Mouse (Mus musculus): ENCODE data around the gene Lbx2. TPM values are rescaled to one million over a fixed set of nuclear protein-coding genes. Genes with fewer than 3 reads are reported as not detected.

Gene Lbx2
- polyA plus RNA-seq, 1 experiment from 2014 or later: 0.84 TPM

GRCm38 (mm10) chr6:83108762-83109668 is 22.8 kb downstream of the Lbx2 start, which contains the start of gene Mrpl53:
Mrpl53 (plus strand) TSS chr6:83109040.
- Histone ChIP-seq H3K9ac (peak within 1 kb of the TSS; percentile 88), H3K4me2 (peak within 1 kb of the TSS; percentile 85), H3K27me3 (ENCODE audit: insufficient read depth, low read length) (no peaks in the 10 kb centered on the region), H3K4me3 (ENCODE audit: low read depth, low read length) (peak within 1 kb of the TSS; percentile 73), H3K36me3 (ENCODE audit: insufficient read depth) (peaks cover 16% of the 10 kb centered on the region; the same call in 1 of the 2 replicates), H3K4me1 (ENCODE audit: insufficient read depth) (0 out of 2 replicates have a peak, but pooled peaks cover 6% of the 10 kb centered on the region), H3K9me3 (ENCODE audit: low read depth, low read length) (no peaks in the 10 kb centered on the region), H3K27ac (ENCODE audit: low read depth) (peak within 1 kb of the TSS; percentile 85)
- TF ChIP-seq CTCF (IDR thresholded peaks at IDR 0.05; ENCODE audit: low read depth): no peak
- peak; percentile 90 for DNase-seq
- under 1% methylated on average over 76 of the region's 76 CpGs for WGBS
- peak; percentile 89 for ATAC-seq (ENCODE audit: insufficient read depth)

GRCm38 (mm10) chr6:83111510-83112136 is 25.5 kb downstream of the Lbx2 start:
- no peaks in the 10 kb centered on the region for H3K9me3 ChIP-seq (ENCODE audit: low read depth, low read length)
- H3K4me3 ChIP-seq (ENCODE audit: low read depth, low read length): no peak overlapping the region
- peaks cover 12% of the 10 kb centered on the region; the same call in 1 of the 2 replicates for H3K4me1 ChIP-seq (ENCODE audit: insufficient read depth)
- DNase-seq: no peak
- H3K4me2 ChIP-seq: no peak overlapping the region
- no peaks in the 10 kb centered on the region for H3K27me3 ChIP-seq (ENCODE audit: insufficient read depth, low read length)
- ATAC-seq (ENCODE audit: insufficient read depth): no peak
- 86% methylated on average over 4 of the region's 4 CpGs for WGBS
- no peak overlapping the region for H3K9ac ChIP-seq
- no peak for TF ChIP-seq CTCF (IDR thresholded peaks at IDR 0.05; ENCODE audit: low read depth)
- no peak overlapping the region for H3K27ac ChIP-seq (ENCODE audit: low read depth)
- H3K36me3 ChIP-seq (ENCODE audit: insufficient read depth): peaks cover 14% of the 10 kb centered on the region; the same call in 1 of the 2 replicates

- TF ChIP-seq CTCF (IDR thresholded peaks at IDR 0.05; ENCODE audit: low read depth): 0 out of 2 replicates have a peak, but pooled peaks have one; percentile 27
- ATAC-seq (ENCODE audit: insufficient read depth): peak; percentile 89
- DNase-seq: peak; percentile 96
- WGBS: 1% methylated on average over 56 of the region's 58 CpGs
- Histone ChIP-seq H3K9ac (peak within 1 kb of the TSS; percentile 85), H3K4me1 (ENCODE audit: insufficient read depth) (peaks cover 9% of the 10 kb centered on the region), H3K36me3 (ENCODE audit: insufficient read depth) (peaks cover 39% of the 10 kb centered on the region), H3K27me3 (ENCODE audit: insufficient read depth, low read length) (no peaks in the 10 kb centered on the region), H3K27ac (ENCODE audit: low read depth) (peak within 1 kb of the TSS; percentile 84), H3K4me3 (ENCODE audit: low read depth, low read length) (peak within 1 kb of the TSS; percentile 89), H3K4me2 (peak within 1 kb of the TSS; percentile 91), H3K9me3 (ENCODE audit: low read depth, low read length) (no peaks in the 10 kb centered on the region)
These were observed 29.0 kb downstream of the Lbx2 start, which contains the start of gene Mogs for GRCm38 (mm10) chr6:83115011-83115671. Mogs (plus strand) TSS chr6:83115496.

- Histone ChIP-seq H3K4me1 (ENCODE audit: insufficient read depth) (peaks cover 10% of the 10 kb centered on the region), H3K27ac (ENCODE audit: low read depth) (peak overlapping the region; percentile 84), H3K4me2 (peak overlapping the region; percentile 91), H3K9me3 (ENCODE audit: low read depth, low read length) (no peaks in the 10 kb centered on the region), H3K9ac (peak overlapping the region; percentile 85), H3K27me3 (ENCODE audit: insufficient read depth, low read length) (no peaks in the 10 kb centered on the region), H3K4me3 (ENCODE audit: low read depth, low read length) (peak overlapping the region; percentile 89), H3K36me3 (ENCODE audit: insufficient read depth) (peaks cover 38% of the 10 kb centered on the region)
- peak; percentile 62 for ATAC-seq (ENCODE audit: insufficient read depth)
- DNase-seq: no peak
- WGBS: under 1% methylated on average over 48 of the region's 48 CpGs
- no peak for TF ChIP-seq CTCF (IDR thresholded peaks at IDR 0.05; ENCODE audit: low read depth)
These were observed 29.7 kb downstream of the Lbx2 start for GRCm38 (mm10) chr6:83115682-83116372.

- Histone ChIP-seq H3K9me3 (ENCODE audit: low read depth, low read length) (no peaks in the 10 kb centered on the region), H3K4me1 (ENCODE audit: insufficient read depth) (peaks cover 10% of the 10 kb centered on the region), H3K4me2 (peak overlapping the region; percentile 91), H3K27me3 (ENCODE audit: insufficient read depth, low read length) (no peaks in the 10 kb centered on the region), H3K36me3 (ENCODE audit: insufficient read depth) (peaks cover 32% of the 10 kb centered on the region), H3K9ac (peak overlapping the region; percentile 85), H3K4me3 (ENCODE audit: low read depth, low read length) (peak overlapping the region; percentile 89), H3K27ac (ENCODE audit: low read depth) (peak overlapping the region; percentile 84; the same call in 1 of the 2 replicates)
- ATAC-seq (ENCODE audit: insufficient read depth) (no peak), DNase-seq (no peak)
- WGBS: 65% methylated on average over 11 of the region's 11 CpGs
- TF ChIP-seq CTCF (IDR thresholded peaks at IDR 0.05; ENCODE audit: low read depth): no peak
These were observed 30.4 kb downstream of the Lbx2 start for GRCm38 (mm10) chr6:83116373-83117164.

- H3K36me3 ChIP-seq (ENCODE audit: insufficient read depth): peaks cover 31% of the 10 kb centered on the region
- H3K27ac ChIP-seq (ENCODE audit: low read depth): no peak overlapping the region
- peak overlapping the region; percentile 91 for H3K4me2 ChIP-seq
- DNase-seq (no peak), ATAC-seq (ENCODE audit: insufficient read depth) (no peak)
- H3K9me3 ChIP-seq (ENCODE audit: low read depth, low read length): no peaks in the 10 kb centered on the region
- H3K4me1 ChIP-seq (ENCODE audit: insufficient read depth): peaks cover 10% of the 10 kb centered on the region
- TF ChIP-seq CTCF (IDR thresholded peaks at IDR 0.05; ENCODE audit: low read depth): no peak
- H3K27me3 ChIP-seq (ENCODE audit: insufficient read depth, low read length): no peaks in the 10 kb centered on the region
- WGBS: 78% methylated on average over 4 of the region's 4 CpGs
- peak overlapping the region; percentile 89; the same call in 1 of the 2 replicates for H3K4me3 ChIP-seq (ENCODE audit: low read depth, low read length)
- H3K9ac ChIP-seq: no peak overlapping the region
These were observed 30.9 kb downstream of the Lbx2 start for GRCm38 (mm10) chr6:83117165-83117438.

All from lung, embryonic 14.5 days (tissue).